Mouse (Mus musculus): ENCODE results near the gene Fbxw2.

Gene Fbxw2

GRCm38 (mm10) chr2:34754551-34755358 lies 71.4 kb downstream of the Fbxw2 start, which contains the start of gene Gapvd1:
TSS of gene Gapvd1 (minus strand) at chr2:34755232.
- no peaks in the 10 kb centered on the region for H3K27me3 ChIP-seq (ENCODE audit: insufficient read depth, low read length)
- H3K9me3 ChIP-seq (ENCODE audit: low read length), result no peaks in the 10 kb centered on the region
- no peaks in the 10 kb centered on the region for H3K36me3 ChIP-seq (ENCODE audit: insufficient read depth, low read length)
- peak within 1 kb of the TSS; percentile 87 for H3K4me3 ChIP-seq (replicated peaks; ENCODE audit: low read length)
- TF ChIP-seq POU5F1 (IDR thresholded peaks at IDR 0.05; ENCODE audit: borderline replicate concordance, low read length) (no peak), CTCF (conservative IDR thresholded peaks at IDR 0.05; ENCODE audit: low read length) (no peak), NANOG (IDR thresholded peaks at IDR 0.05; ENCODE audit: borderline replicate concordance, low read length) (no peak)
- H3K4me1 ChIP-seq (replicated peaks; ENCODE audit: low read depth, low read length), result peaks cover 19% of the 10 kb centered on the region
